23 mouse cellular contexts compared by ENCODE assay signal in the genomic region with DNA sequence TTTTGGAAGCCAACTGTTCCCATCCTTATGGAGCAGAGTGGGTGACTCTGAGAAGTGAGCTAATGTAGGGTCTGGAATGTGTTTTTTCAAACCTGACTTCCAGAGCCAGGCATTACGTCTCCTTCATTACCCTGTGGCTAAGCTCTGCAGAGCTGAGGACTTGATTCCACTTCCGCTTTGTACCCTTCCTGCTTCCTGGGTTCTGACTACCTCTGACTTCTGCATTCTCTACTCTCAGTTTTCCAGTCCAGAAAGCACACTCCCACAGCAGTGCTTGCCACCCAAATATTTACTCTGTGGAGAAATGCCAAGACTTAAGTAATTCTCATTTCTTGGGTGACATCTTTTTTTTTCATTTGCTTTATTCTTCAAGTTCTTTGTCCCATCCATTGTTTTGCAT.
A peak's percentile ranks its signal among the peaks of the same experiment; 100 is the strongest.
DNase-seq lines count a peak whose midpoint lies in the region; ATAC-seq and TF ChIP-seq lines count a peak whose summit lies in the region.
"Had no signal": no experiment of that assay in that cellular context is flagged by ENCODE, and none has a peak within 500 bp of the region (broad histone marks: within the 10 kb centered on the region; RNA-seq: fewer than 3 reads in every experiment).

No protein-coding gene starts in this region.

- no peak overlapping the region for H3K4me3 ChIP-seq in kidney, embryonic 15.5 days (replicated peaks)
- no peak overlapping the region for H3K4me3 ChIP-seq in embryonic fibroblast, embryonic 13.5 days (ENCODE audit: insufficient read depth, low read length)
- H3K4me3 ChIP-seq in forebrain, embryonic 11.5 days (ENCODE audit: low read depth, low read length): no peak overlapping the region
- H3K4me3 ChIP-seq: embryonic facial prominence, embryonic 13.5 days; embryonic facial prominence, embryonic 15.5 days; erythroblast, embryonic 14.5 days; forebrain, embryonic 10.5 days; forebrain, embryonic 13.5 days; forebrain, embryonic 15.5 days had no signal

- peaks cover 20% of the 10 kb centered on the region; the same call in 1 of the 2 replicates for H3K36me3 ChIP-seq in kidney, embryonic 15.5 days
- H3K36me3 ChIP-seq in forebrain, embryonic 11.5 days (ENCODE audit: control insufficient read depth, insufficient read depth, low read length): no peaks in the 10 kb centered on the region; the same call in 1 of the 2 replicates
- H3K36me3 ChIP-seq: forebrain, embryonic 15.5 days had no signal

- no peak for TF ChIP-seq POLR2A in embryonic fibroblast, embryonic 13.5 days (IDR thresholded peaks at IDR 0.05; ENCODE audit: low read depth, low read length)

- no peak for ATAC-seq in kidney, embryonic 15.5 days (replicated peaks; ENCODE audit: low FRiP score)
- peak; percentile 58; the same call in 1 of the 2 replicates for ATAC-seq in common myeloid progenitor, adult 5-6 weeks (replicated peaks; ENCODE audit: low read depth, poor library complexity, severe bottlenecking)
- ATAC-seq in megakaryocyte, adult 5-6 weeks (ENCODE audit: poor library complexity, severe bottlenecking): peak; percentile 95
- no peak for ATAC-seq in forebrain, embryonic 11.5 days (replicated peaks; ENCODE audit: low FRiP score)
- ATAC-seq: forebrain, embryonic 13.5 days; forebrain, embryonic 15.5 days; forebrain, postnatal 0 days had no signal

- H3K9ac ChIP-seq in kidney, embryonic 15.5 days: no peak overlapping the region
- H3K9ac ChIP-seq in forebrain, embryonic 11.5 days (ENCODE audit: low read length): no peak overlapping the region
- H3K9ac ChIP-seq: embryonic facial prominence, embryonic 13.5 days; embryonic facial prominence, embryonic 15.5 days; forebrain, embryonic 13.5 days; forebrain, embryonic 15.5 days; forebrain, postnatal 0 days had no signal

- H3K27ac ChIP-seq in kidney, embryonic 15.5 days: peak overlapping the region; percentile 18; the same call in 1 of the 2 replicates
- H3K27ac ChIP-seq in embryonic fibroblast, embryonic 13.5 days (ENCODE audit: insufficient read depth, low read length): peak overlapping the region; percentile 65; the same call in 1 of the 2 replicates
- H3K27ac ChIP-seq in forebrain, embryonic 11.5 days (ENCODE audit: low read depth, low read length): no peak overlapping the region
- H3K27ac ChIP-seq: forebrain, embryonic 10.5 days; forebrain, embryonic 13.5 days; forebrain, embryonic 15.5 days had no signal

- H3K4me1 ChIP-seq in kidney, embryonic 15.5 days: peaks cover 10% of the 10 kb centered on the region
- peaks cover 11% of the 10 kb centered on the region for H3K4me1 ChIP-seq in embryonic fibroblast, embryonic 13.5 days (ENCODE audit: control insufficient read depth, insufficient read depth, low read length)
- H3K4me1 ChIP-seq in forebrain, embryonic 11.5 days (replicated peaks; ENCODE audit: control insufficient read depth, insufficient read depth, low read length): no peaks in the 10 kb centered on the region
- H3K4me1 ChIP-seq: forebrain, embryonic 13.5 days; forebrain, embryonic 15.5 days had no signal

- no peaks in the 10 kb centered on the region for H3K27me3 ChIP-seq in kidney, embryonic 15.5 days
- H3K27me3 ChIP-seq in forebrain, embryonic 11.5 days (ENCODE audit: control insufficient read depth, insufficient read depth, low read length): no peaks in the 10 kb centered on the region
- H3K27me3 ChIP-seq: embryonic facial prominence, embryonic 13.5 days; embryonic facial prominence, embryonic 15.5 days; forebrain, embryonic 13.5 days; forebrain, embryonic 15.5 days had no signal

- no peak for TF ChIP-seq CTCF in embryonic fibroblast, embryonic 13.5 days (IDR thresholded peaks at IDR 0.05; ENCODE audit: borderline replicate concordance, insufficient read depth, low read length)

- H3K4me2 ChIP-seq in kidney, embryonic 15.5 days: no peak overlapping the region
- H3K4me2 ChIP-seq in forebrain, embryonic 11.5 days (ENCODE audit: low read depth, low read length, severe bottlenecking): no peak overlapping the region
- H3K4me2 ChIP-seq: embryonic facial prominence, embryonic 13.5 days; embryonic facial prominence, embryonic 15.5 days; forebrain, embryonic 13.5 days; forebrain, embryonic 15.5 days had no signal

- H3K9me3 ChIP-seq in kidney, embryonic 15.5 days (replicated peaks): no peaks in the 10 kb centered on the region
- no peaks in the 10 kb centered on the region for H3K9me3 ChIP-seq in forebrain, embryonic 11.5 days (ENCODE audit: control insufficient read depth, low read length)
- H3K9me3 ChIP-seq: embryonic facial prominence, embryonic 13.5 days; embryonic facial prominence, embryonic 15.5 days; forebrain, embryonic 10.5 days; forebrain, embryonic 13.5 days; forebrain, embryonic 15.5 days had no signal

- DNase-seq in kidney, postnatal 14 days: no peak
- no peak for DNase-seq in cerebellum, postnatal 14 days
- DNase-seq in ovary, postnatal 10 days (ENCODE audit: low spot score): no peak
- DNase-seq in forebrain, embryonic 11.5 days (ENCODE audit: low spot score): no peak
- DNase-seq: adrenal gland, adult 2 months; adrenal gland, postnatal 10 days; adrenal gland, postnatal 25 days; cerebellum, adult 11 months; cerebellum, adult 18-20 months; cerebellum, adult 8-10 months; cerebellum, adult 9-11 months; cerebellum, postnatal 25 days; forebrain, postnatal 0 days had no signal

- 73% methylated on average over 2 of the region's 2 CpGs for WGBS in kidney, embryonic 15.5 days
- 78% methylated on average over 2 of the region's 2 CpGs for whole genome bisulfite sequencing in forebrain, embryonic 11.5 days

Comparison
In these comparisons a context has a peak if more than half of its experiments do, and no peak if none do; other contexts are left out.
1. ATAC-seq: peak in common myeloid progenitor, adult 5-6 weeks (single experiment) and megakaryocyte, adult 5-6 weeks (single experiment); none in kidney, embryonic 15.5 days (single experiment) and forebrain, embryonic 11.5 days (single experiment).